Mouse (Mus musculus) midbrain, embryonic 14.5 days (tissue): ENCODE measurements at regions not wholly inside any gene's neighbourhood (a gene's known extent, or its start where the extent isn't known, plus 50 kb on each side); places are given as distances from the start of the nearest gene placed in this dataset.

ENCODE experiments used
- ATAC-seq: fragments of 200-750 bp; cut with Nextera tagmentation; 2 replicates; pipeline ENCODE4 v1.8.0; 2017; ENCODE audit warnings: moderate number of reproducible peaks, moderate library complexity; ENCODE audit not compliant: low FRiP score, low TSS enrichment
- DNase-seq: peaks from one replicate; pipeline ENCODE4 v3.0.0-alpha.2; 2015
- H3K27ac ChIP-seq: fragments of 300-500 bp; sonication (generic); replicated peaks from 2 replicates; pipeline ENCODE4 v1.5.1; 2014; ENCODE audit warnings: mild to moderate bottlenecking, low read depth, low read length, moderate library complexity
- H3K27me3 ChIP-seq: fragments of 300-500 bp; sonication (generic); 2 replicates; pipeline ENCODE4 v1.6.1; 2014; ENCODE audit warnings: low read length, control low read depth, mixed read lengths; ENCODE audit not compliant: control insufficient read depth, insufficient read depth
- H3K36me3 ChIP-seq: fragments of 300-500 bp; sonication (generic); 2 replicates; pipeline ENCODE4 v1.6.1; 2014; ENCODE audit warnings: low read length, control low read depth; ENCODE audit not compliant: control insufficient read depth, insufficient read depth
- H3K4me1 ChIP-seq: fragments of 300-500 bp; sonication (generic); 2 replicates; pipeline ENCODE4 v1.6.1; 2014; ENCODE audit warnings: mild to moderate bottlenecking, antibody characterized with exemption, low read length, control low read depth; ENCODE audit not compliant: control insufficient read depth, insufficient read depth
- H3K4me2 ChIP-seq: fragments of 300-500 bp; sonication (generic); 2 replicates; pipeline ENCODE4 v1.6.1; 2014; ENCODE audit warnings: mild to moderate bottlenecking, low read length, moderate library complexity
- H3K4me3 ChIP-seq: fragments of 300-500 bp; sonication (generic); replicated peaks from 2 replicates; pipeline ENCODE4 v1.5.1; 2014; ENCODE audit warnings: low read depth, low read length
- H3K9ac ChIP-seq: fragments of 300-500 bp; sonication (generic); replicated peaks from 2 replicates; pipeline ENCODE4 v1.6.1; 2014; ENCODE audit warnings: mild to moderate bottlenecking, low read length, moderate library complexity
- H3K9me3 ChIP-seq: fragments of 300-500 bp; sonication (generic); 2 replicates; pipeline ENCODE4 v1.6.1; 2016; ENCODE audit warnings: low read length, control low read depth, mixed read lengths; ENCODE audit not compliant: control insufficient read depth
- WGBS: fragments of 180-500 bp; shearing (Covaris S2); extraction: QIAGEN DNeasy Blood & Tissue Kit; methylation state at CpG from one replicate; pipeline ENCODE4 v1.1.7; 2014; 5-methylcytosine and 5-hydroxymethylcytosine counted together

DNA sequence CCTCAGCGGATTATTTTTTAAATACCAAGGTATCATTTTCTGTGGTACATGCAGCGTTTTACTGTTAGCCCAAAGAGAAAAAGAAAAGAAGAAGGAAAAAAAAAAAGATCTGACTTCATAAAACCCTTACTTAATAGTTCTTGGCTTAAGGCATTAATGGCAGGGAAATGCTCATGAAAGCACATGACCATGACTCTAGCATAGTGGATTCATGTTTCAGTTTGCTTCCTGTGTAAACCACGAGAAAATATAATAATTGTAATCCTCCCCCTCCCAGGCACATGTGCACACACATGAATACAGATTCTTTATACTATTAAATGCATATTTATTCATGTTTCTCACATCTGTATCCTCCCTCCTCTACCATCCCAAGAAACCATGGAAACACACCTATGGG lies 486.9 kb upstream of the Gm9747 start:
- 90% methylated on average over 3 of the region's 3 CpGs for WGBS
- Histone ChIP-seq H3K36me3 (no peaks in the 10 kb centered on the region), H3K4me3 (no peak overlapping the region), H3K27ac (no peak overlapping the region), H3K4me1 (no peaks in the 10 kb centered on the region), H3K9ac (no peak overlapping the region), H3K4me2 (no peak overlapping the region), H3K9me3 (no peaks in the 10 kb centered on the region), H3K27me3 (no peaks in the 10 kb centered on the region)
- no peak for DNase-seq
- ATAC-seq: no peak

DNA sequence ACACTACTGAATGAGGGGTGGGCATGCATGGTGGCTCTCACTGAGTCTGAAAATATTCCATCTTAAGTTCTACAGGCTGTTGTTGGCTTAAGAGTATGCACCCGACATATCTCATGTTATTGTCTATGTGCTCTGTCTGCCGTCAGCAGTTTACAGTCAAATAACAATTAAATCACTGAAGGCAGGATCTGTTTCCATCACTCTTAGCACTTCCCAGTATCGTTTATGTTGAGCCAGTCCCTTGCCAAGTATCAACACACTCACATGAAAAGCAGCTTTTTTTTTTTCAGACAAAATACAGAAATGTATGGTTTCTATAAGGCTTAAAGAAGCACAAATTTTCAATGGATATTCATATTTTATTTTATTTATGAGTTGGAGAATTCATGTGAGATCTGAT lies 485.9 kb upstream of the Gm9747 start:
- WGBS: 91% methylated on average over 3 of the region's 3 CpGs

DNA sequence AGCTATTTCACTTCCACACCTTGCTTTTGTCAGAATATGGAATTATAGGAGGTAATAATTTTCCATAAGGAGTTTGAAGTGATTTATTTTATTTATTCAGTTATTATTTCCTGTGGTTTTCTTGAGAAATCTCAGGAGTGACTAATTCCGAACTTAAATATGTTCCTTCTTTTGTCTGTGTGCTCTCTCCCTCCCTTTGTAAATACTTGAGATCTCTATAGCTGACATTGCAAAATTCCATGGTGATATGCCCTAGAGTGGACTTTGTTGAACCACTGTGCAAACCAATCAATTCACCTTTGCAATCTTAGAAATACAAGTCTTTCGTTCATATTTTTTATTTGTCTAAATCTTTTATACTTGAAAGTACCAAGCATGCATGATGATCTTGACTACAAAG lies 478.8 kb upstream of the Gm9747 start:
- Histone ChIP-seq H3K27me3 (no peaks in the 10 kb centered on the region), H3K9me3 (no peaks in the 10 kb centered on the region), H3K4me2 (no peak overlapping the region), H3K9ac (no peak overlapping the region), H3K4me3 (no peak overlapping the region), H3K36me3 (no peaks in the 10 kb centered on the region), H3K27ac (no peak overlapping the region), H3K4me1 (no peaks in the 10 kb centered on the region)
- 87% methylated on average over 2 of the region's 2 CpGs for WGBS
- ATAC-seq (no peak), DNase-seq (no peak)

More for the DNA sequence above, 485.9 kb upstream of the Gm9747 start:
- ATAC-seq: no peak
- no peak overlapping the region for H3K9ac ChIP-seq
- H3K36me3 ChIP-seq: no peaks in the 10 kb centered on the region
- H3K27ac ChIP-seq: no peak overlapping the region
- no peak for DNase-seq
- H3K4me3 ChIP-seq: no peak overlapping the region
- H3K4me2 ChIP-seq: no peak overlapping the region
- H3K4me1 ChIP-seq: no peaks in the 10 kb centered on the region
- no peaks in the 10 kb centered on the region for H3K27me3 ChIP-seq
- no peaks in the 10 kb centered on the region for H3K9me3 ChIP-seq

DNA sequence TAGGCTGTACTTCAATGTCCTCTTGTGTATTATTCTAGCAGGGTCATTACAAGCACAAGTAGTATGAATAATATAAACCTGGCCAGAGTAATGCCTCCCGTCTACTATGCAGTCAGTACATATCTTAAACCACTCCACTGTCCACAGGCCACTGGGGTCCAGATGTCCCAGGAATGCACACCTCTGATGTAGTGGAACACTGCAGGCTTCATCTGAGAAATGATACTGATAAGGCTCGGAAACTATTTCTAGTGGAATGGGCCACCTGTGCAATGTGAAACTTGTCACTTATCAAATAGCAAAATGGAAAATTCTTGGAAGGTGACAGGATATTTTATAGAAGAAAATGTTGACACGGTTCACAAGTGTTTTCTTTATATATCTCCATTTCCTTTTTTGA lies 477.6 kb upstream of the Gm9747 start:
- Histone ChIP-seq H3K9ac (no peak overlapping the region), H3K27me3 (no peaks in the 10 kb centered on the region), H3K4me1 (no peaks in the 10 kb centered on the region), H3K4me2 (no peak overlapping the region), H3K9me3 (no peaks in the 10 kb centered on the region), H3K4me3 (no peak overlapping the region), H3K36me3 (no peaks in the 10 kb centered on the region), H3K27ac (no peak overlapping the region)
- 94% methylated on average over 3 of the region's 3 CpGs for WGBS
- no peak for ATAC-seq
- no peak for DNase-seq

DNA sequence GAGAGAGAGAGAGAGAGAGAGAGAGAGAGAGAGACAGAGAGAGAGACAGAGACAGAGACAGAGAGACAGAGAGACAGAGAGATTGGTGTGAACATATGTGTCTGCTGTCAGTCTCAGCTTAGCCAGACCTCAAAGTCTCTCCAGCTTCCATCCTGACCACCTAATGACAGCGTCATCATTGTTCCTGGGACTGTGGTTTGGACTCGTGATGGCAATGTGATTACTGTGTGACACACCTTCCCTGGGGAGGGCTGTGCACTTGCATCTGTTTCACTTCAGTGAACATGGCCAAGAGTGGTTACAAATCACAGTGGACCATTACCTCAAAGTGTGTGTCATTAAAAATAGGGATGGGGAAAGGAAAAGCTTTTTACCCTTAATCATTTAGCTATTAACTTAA lies 477.2 kb upstream of the Gm9747 start:
- 68% methylated on average over 2 of the region's 2 CpGs for WGBS
- Histone ChIP-seq H3K36me3 (no peaks in the 10 kb centered on the region), H3K4me2 (no peak overlapping the region), H3K9me3 (no peaks in the 10 kb centered on the region), H3K27me3 (no peaks in the 10 kb centered on the region), H3K27ac (no peak overlapping the region), H3K9ac (no peak overlapping the region), H3K4me1 (no peaks in the 10 kb centered on the region), H3K4me3 (no peak overlapping the region)
- DNase-seq (no peak), ATAC-seq (no peak)

DNA sequence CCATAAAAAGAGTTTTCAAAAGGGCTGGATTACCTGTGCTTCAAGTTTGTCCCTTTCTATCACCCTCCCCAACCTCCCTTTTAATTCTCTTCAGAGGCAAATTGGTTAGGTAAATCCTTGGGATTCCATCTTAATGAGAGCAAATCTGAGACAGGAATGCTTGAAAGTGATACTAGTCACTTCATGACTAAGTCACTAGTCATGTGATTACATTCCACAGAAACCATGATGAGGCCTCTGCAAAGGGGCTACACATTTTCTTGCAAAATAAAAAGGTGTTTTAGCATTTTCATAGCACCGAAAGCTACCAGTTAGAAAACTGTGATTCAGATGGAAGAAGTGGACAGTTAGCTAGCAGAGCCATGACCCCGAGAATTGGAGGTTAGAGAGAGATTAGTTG lies 473.0 kb upstream of the Gm9747 start:
- 90% methylated on average over 2 of the region's 2 CpGs for WGBS
- no peak for ATAC-seq

DNA sequence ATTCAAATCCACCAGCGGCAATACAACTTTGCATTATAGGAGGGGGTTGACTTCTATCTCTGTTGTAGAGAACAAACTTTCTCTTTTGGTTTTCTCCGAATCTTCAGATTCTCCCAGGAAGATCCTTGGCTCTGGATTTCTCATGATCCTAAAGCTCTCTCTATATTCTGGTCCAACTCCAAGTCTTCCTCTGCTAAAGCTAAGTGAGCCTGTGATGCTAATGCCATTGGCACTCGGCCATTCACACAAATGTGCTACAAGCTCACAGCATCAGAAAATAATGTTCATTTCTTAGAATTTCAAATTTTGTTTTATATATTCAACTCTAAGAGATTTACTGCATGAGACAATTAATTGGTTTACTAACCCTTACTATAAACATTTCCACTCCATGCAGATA lies 461.2 kb upstream of the Gm9747 start:
- Histone ChIP-seq H3K4me2 (no peak overlapping the region), H3K27ac (no peak overlapping the region), H3K9ac (no peak overlapping the region), H3K9me3 (no peaks in the 10 kb centered on the region), H3K4me1 (no peaks in the 10 kb centered on the region), H3K27me3 (no peaks in the 10 kb centered on the region), H3K36me3 (no peaks in the 10 kb centered on the region), H3K4me3 (no peak overlapping the region)
- peak; percentile 6 for DNase-seq
- 91% methylated on average over 3 of the region's 3 CpGs for WGBS
- no peak for ATAC-seq

More for the DNA sequence above, 473.0 kb upstream of the Gm9747 start:
- Histone ChIP-seq H3K4me1 (no peaks in the 10 kb centered on the region), H3K9ac (no peak overlapping the region), H3K27ac (no peak overlapping the region), H3K4me2 (no peak overlapping the region), H3K4me3 (no peak overlapping the region), H3K36me3 (no peaks in the 10 kb centered on the region), H3K27me3 (no peaks in the 10 kb centered on the region), H3K9me3 (no peaks in the 10 kb centered on the region; the same call in 1 of the 2 replicates)
- no peak for DNase-seq

DNA sequence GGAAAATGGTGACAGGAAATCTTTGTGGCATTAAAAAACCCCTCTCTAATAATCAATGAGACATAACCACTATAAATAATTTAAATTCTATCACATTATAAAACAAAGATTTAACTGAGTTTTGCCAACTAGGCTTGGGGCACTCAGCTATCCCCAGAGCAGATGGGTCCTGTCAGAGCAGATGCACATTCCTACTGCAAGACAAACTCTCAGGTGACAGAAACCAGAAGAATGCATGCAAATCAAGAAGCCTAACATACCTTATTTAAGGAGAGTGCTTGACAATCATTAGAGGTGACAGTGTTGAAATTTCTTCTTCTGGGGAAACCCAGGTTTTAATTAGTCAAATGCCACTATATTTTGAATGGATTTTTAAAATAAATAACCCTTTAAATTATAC lies 452.3 kb upstream of the Gm9747 start:
- H3K27ac ChIP-seq: no peak overlapping the region
- H3K9ac ChIP-seq: no peak overlapping the region
- H3K9me3 ChIP-seq: no peaks in the 10 kb centered on the region
- H3K4me1 ChIP-seq: no peaks in the 10 kb centered on the region
- no peaks in the 10 kb centered on the region for H3K27me3 ChIP-seq
- no peak overlapping the region for H3K4me3 ChIP-seq
- H3K36me3 ChIP-seq: no peaks in the 10 kb centered on the region
- DNase-seq (peak; percentile 34), ATAC-seq (peak; percentile 53; the same call in 1 of the 2 replicates)
- no peak overlapping the region for H3K4me2 ChIP-seq

DNA sequence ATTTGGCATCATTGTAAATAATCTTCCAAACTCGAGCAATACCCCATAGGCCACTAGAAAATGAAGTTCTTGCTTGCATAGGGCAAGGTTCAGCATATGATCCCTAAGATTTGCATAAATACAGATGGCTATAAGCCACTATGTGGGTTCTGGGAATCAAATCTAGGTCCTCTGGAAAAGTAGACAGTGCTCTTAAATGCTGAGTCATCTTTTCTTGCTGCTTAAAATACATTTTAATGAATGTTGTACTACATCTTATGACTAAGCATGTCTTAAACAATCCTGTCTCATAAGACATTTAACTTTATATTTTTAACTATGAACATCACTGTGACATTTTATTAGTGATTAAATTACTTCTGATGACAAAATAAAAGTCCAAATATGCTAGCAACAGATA lies 448.6 kb upstream of the Gm9747 start:
- Histone ChIP-seq H3K4me2 (no peak overlapping the region), H3K36me3 (no peaks in the 10 kb centered on the region), H3K4me3 (no peak overlapping the region), H3K9ac (no peak overlapping the region), H3K27me3 (no peaks in the 10 kb centered on the region), H3K27ac (no peak overlapping the region), H3K9me3 (no peaks in the 10 kb centered on the region), H3K4me1 (no peaks in the 10 kb centered on the region)
- no peak for DNase-seq
- ATAC-seq: no peak
- WGBS: 55% methylated on average over 1 of the region's 1 CpGs
